Mouse (Mus musculus): ENCODE data around the gene Slc7a1. TPM values are rescaled to one million over a fixed set of nuclear protein-coding genes. Genes with fewer than 3 reads are reported as not detected.

The Slc7a1 gene
- total RNA-seq, 2 experiments from 2014 or later: 27.8 to 30.6 TPM

DNA sequence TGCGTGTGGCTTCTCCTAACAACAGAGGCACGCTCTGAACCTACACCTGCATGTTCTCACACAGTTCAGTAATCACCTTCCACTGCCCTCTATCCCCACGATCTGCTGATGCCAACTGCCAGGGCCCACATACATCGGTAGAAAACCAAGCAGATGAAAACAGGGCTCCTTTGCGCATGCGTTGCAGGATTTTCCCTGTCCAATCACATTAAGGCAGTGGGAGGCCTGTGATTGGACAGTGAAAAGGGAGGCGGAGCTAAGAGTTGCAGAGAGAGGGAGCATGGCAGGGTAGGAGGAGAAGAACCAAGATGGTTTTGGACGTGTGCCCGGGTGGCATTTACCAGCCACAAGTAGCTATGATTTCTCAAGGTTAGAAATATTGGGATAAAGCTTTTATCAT, 28.3 kb downstream of the Slc7a1 start:
- no peak for DNase-seq (ENCODE audit: extremely low spot score in 1 of 2, low spot score in 1 of 2)

DNA sequence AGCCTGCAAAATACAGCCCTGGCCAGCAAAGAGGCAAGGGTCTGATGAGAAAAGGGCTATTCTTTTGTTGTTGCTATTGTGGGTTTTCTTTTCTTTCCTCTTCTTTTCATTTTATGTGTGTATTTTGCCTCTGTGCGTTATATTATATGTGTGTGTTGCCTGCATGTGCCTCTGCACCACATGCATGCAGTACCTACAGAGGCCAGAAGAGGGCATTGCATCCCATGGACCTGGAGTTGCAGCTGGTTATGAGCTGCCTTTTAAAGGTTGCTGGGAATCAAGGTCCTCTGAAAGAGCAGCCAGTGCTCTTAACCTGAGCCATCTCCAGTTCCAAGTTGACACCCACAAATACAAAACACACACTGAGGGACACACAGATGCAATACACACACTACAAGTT, 29.1 kb downstream of the Slc7a1 start:
- DNase-seq (ENCODE audit: extremely low spot score in 1 of 2, low spot score in 1 of 2): no peak

DNA sequence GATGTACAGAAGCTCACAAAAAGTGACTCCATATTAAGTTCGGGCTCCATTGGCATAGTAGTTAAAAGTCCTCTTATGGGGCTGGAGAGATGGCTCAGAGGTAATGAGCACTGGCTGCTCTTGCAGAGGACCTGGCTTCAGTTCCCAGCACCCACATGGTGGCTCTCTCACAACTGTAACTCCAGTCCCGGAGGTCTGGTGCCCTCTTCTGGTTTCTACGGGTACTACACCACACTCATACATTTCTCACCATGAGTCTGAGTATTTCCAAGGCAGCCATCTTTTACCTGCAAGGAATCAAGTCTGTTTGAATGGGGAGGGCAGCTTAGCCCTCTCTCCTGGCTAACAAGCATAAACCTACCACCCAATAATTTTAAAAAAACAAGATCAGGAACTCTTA, 30.5 kb downstream of the Slc7a1 start:
- no peak for DNase-seq (ENCODE audit: extremely low spot score in 1 of 2, low spot score in 1 of 2)

DNA sequence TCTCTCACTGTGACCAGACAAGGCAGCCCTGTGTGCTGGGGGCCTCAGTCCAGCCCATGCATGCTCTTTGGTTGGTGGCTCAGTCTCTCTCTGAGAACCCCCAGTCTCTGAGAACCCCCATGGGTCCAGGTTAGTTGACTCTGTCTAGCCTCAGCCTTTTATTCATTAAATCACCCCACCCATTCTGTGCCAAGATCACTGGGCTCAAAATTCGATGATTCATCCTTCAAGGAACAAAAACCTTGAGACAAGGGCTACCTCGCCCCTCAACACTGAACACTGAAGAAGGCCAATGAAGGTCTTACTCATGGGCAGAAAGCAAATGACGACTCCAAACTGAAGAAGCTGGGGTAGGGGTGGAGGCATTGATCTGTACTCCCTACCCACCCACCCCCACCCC, 31.9 kb downstream of the Slc7a1 start:
- no peak for DNase-seq (ENCODE audit: extremely low spot score in 1 of 2, low spot score in 1 of 2)

DNA sequence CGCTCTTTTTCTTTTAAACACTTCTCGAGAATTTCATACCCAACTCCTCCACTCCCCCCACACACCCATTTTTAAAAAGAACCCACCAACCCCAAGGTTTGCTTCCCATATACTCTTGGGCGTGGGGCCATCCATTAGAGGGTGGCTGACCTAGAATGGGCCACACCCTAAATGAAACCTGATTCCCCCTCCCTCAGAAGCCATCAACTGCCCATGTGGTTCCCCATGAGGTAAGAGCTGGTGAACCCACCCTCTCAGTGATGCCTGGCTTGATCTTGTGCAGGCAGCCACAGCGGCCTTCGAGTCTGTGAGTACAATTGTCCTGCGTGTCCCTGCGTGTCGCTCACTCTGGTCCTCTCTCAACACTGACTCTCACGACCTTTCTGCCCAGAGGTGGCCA, 33.2 kb downstream of the Slc7a1 start:
- no peak for DNase-seq (ENCODE audit: extremely low spot score in 1 of 2, low spot score in 1 of 2)

DNA sequence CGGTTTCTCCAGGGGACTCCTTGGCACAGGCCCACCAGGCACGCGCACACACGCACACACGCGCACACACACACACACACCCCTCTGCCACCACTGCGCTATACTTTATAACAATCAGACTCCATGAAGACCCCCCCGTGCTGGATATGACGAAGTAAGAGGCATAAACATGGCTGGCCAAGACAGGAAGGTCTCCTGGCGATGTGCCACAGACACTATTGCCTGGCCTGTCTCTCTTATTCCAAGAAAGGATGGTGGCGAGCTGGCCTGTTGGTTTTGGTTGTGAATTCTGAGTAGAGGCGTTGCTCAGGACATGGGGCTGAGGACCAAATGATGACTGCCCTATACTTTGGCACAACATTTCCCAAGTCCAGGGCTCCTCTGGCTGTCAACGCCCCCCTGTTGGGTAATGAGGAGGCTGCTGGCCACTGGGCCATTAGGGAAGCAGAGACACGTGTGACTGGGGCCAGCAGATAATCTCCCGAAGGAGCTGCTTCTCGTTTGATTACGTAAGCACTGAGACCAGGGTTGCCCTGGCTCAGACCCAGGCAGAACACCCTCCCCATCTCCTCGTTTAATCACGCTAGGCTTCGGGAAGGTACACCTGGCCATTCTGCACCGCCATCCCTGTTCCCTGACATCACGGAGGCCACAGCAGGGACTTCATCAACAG, 36.1 kb downstream of the Slc7a1 start:
- DNase-seq (ENCODE audit: extremely low spot score in 1 of 2, low spot score in 1 of 2): no peak

DNA sequence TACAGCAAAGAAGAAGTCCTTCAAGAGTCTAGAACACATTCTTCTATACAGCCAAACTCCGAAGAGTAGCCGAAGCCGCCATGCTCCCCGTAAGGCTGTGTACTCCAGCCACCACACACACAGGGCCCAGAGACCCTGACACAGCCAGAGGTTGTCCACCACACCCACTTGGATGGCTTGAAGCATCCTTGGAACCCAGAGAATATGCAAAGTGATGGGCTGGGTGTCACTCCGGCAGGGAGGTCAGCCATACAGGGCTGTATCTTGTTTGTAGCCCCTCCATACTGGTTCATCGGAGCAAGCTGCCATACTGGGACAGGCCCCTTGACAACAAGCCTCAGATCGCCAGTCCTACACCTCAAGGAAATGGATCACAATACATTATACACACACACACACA, 37.4 kb downstream of the Slc7a1 start:
- no peak for DNase-seq (ENCODE audit: extremely low spot score in 1 of 2, low spot score in 1 of 2)

DNA sequence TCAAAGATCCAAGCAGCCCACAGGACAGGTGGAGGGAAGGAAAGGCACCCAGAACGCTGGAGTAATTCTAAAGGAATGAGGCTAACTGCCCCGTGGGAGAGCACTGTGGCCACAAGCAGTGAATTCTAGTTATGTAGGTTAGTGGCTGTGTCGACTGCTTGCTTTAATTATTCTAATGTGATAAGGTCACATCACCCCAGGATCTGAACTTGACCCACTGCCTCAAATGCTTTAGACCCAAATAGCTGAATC, 38.0 kb downstream of the Slc7a1 start:
- DNase-seq (ENCODE audit: extremely low spot score in 1 of 2, low spot score in 1 of 2): no peak

DNA sequence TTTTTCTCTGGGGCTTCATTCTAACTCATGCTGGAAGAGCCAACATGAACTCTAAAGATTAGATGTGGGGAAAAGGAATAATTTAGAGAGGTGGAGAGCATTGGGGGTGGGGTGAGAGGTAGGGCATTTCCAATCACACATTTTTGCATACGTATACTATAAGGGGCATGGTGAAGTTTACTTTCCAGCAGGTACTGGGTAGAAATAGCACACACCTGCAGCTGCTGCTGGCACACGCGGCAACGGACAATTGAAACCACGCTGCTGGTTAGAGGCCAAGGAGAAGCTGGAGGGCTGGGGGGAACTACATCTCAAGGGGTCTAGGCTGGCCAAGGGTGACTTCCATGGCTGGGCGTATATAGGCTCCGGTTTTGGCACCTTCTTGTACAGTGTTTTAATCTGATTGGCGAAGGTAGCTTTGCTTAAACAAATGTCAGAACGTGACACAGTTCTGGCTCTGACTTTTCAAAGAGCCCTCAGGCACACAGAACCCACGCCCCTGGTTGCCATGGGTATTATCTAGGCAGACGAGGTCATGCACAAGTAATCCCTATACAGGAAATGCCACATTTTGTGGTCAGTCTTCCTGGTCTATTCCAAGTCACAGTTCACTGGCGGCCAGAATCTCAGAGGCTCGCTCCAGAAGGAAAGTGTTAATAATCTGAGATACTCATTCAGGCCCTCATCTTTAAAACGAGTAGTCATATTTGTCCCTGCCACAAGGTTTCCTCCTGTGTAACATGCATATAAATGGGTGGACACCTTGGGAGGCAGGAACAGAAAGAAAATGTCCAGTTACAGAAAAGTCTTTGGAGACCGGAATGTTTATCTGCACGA, 38.6 kb downstream of the Slc7a1 start:
- DNase-seq (ENCODE audit: extremely low spot score in 1 of 2, low spot score in 1 of 2): no peak

DNA sequence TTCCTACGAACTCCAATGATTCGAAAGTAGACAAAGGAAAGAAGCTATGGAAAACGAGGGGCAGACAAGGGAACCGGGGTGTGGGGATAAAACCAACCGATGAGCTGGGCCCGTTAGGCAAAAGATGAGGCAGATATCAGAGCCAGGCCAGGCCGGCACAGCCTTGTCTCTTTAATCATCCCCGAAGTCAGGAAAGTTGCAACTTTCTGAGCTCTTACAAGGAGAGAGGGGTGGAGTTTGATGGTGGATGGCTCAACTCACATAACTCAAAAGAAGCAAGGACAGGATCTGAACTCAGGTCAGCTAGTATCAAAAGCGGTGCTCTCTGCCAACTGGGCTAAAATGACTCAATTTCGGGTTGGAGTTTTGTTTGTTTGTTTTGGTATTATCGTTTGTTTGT, 40.6 kb downstream of the Slc7a1 start:
- DNase-seq (ENCODE audit: extremely low spot score in 1 of 2, low spot score in 1 of 2): no peak

DNA sequence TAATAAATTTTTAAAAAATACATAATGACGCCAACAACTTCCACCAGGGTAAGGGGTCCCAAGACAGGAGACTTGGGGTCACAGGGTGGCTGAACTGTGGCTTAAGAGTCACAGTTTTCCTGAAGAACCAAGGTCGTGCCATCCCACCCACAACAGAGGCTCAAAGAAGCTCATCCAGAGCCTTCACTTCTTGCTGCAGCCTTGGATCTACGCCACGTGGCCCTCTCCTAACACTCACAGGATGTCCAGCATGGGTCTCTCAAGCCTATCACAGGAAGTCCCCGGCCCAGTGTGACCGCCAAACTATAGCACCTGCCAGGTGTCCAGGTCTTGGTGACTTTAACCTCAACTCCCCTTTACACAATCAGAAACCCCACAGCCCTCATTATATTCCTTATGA, 42.5 kb downstream of the Slc7a1 start:
- DNase-seq (ENCODE audit: extremely low spot score in 1 of 2, low spot score in 1 of 2): no peak

DNA sequence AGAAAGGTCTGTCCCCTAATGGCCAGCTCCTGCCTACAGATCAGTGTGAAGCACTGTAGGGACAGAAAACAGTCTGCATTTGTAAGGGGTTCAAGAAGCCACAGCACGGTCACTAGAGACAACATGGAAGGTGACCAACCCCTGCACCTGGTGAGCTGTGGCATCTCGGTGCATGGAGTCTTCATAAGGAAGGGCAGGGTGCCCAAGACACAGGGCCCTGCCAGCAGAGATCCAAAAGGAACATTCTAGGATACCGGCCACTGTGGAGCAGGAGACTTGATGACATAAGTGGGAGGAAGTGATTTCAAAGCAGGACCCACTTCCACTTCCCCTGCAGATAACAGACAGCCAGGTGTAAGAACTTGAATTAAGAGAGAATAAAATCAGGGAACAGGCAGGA, 43.9 kb downstream of the Slc7a1 start:
- DNase-seq (ENCODE audit: extremely low spot score in 1 of 2, low spot score in 1 of 2): no peak

DNA sequence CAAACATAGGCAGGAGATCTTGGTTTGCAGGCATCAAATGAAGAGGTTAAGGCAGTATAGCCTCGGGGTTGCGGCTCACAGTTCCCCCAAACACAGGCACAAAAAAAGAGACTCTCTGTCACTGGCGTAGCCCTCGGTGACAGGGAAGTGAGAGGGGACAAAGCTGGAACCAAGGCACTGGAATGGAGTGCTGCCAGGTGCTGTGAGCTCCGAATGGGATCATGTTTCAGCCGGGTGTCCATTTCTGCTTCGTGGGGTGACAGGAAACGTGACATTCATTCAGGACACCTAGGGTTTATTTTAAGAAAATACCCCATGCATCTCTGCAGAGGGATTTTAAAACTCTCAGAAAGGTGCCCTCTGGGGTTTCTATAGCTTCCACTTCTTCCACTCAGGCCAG, 45.2 kb downstream of the Slc7a1 start:
- no peak for DNase-seq (ENCODE audit: extremely low spot score in 1 of 2, low spot score in 1 of 2)

DNA sequence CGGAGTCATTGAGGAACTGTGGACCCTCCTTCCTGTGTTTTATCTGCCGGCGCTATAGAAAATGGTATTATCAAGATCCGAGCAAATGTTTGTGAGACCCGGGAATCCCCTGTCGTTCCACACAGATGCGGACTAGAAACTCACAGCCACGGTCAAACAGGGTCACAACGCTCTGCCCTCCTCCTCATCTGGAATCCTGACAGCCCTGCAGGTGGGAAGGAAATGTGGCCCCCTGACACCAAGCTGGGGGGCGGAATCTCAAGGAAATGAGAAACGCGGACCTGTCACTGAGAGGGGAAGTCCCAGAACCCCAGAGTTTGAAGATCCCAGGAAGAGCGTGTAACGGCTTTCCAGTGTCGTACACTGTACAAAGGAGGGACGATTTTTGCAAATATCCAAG, 46.3 kb downstream of the Slc7a1 start:
- no peak for DNase-seq (ENCODE audit: extremely low spot score in 1 of 2, low spot score in 1 of 2)

DNA sequence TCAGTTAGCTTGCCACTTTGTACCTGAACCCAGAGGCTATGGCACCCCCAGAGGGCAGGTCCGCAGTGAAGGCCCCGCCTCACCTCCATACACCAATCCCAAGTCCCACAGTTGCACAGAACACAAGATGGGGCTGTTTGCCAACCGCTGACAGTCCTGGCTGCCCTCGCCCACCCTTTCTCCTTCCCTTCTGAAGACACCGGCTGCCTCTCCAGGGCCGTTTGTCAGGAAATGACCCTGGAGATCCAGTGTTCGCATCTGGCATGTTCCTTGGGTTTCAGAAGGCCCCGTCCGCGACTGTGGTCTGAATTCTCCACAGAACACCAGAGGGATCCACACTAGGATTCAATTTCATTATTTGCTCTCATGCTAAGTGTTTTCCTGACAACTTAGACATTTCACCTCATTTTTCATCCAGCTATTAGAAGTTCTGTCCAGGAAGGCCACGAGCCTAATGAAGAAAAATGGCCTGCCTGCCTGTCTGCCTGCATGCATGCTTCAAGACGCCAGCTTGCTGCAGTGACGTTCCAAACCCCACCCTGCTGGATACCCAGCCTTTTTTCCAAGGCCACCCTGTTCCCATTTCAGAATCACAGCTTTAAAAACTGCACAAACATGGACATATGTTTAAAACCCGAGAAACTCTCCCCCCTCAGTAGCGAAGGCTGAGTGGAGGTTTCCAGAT, 50.2 kb downstream of the Slc7a1 start:
- no peak for DNase-seq (ENCODE audit: extremely low spot score in 1 of 2, low spot score in 1 of 2)

DNA sequence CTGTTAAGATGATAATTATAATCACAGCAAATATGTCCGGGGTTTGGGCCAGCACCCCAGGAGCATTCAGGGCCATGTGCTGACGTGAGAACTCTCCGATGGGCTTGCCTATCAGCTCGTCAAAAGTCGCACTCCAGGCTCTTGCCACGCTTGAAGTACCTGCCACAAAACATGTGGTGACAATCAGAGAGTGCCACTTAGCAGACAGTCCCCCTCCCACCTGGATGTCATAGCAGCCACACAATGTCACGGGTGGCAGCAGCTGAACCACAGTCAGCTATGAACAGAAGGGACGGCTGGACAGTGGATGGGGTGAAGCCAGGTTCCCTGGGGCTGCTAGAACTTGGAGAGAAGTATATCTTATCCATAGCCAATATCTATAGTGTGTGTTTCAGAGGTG, 51.6 kb downstream of the Slc7a1 start:
- DNase-seq (ENCODE audit: extremely low spot score in 1 of 2, low spot score in 1 of 2): no peak

DNA sequence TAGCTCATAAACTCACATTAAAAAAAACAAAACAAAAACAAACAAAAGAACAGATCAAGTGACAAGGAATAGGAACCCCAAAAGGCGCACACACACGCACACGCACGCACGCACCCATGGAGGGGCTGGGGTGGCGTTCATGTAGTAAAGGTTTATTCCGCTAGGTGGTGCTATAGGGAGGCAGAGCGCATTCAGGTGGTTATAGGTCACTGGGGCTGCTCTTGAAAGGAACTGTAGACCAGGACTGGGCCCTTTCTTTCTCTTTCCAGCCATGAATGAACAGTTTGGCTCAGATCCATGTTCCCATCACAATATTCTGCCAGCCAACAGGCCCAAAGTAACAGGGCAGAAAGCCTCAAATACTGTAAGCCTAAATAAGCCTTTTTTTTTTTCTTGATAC, 53.2 kb downstream of the Slc7a1 start:
- DNase-seq (ENCODE audit: extremely low spot score in 1 of 2, low spot score in 1 of 2): no peak

DNA sequence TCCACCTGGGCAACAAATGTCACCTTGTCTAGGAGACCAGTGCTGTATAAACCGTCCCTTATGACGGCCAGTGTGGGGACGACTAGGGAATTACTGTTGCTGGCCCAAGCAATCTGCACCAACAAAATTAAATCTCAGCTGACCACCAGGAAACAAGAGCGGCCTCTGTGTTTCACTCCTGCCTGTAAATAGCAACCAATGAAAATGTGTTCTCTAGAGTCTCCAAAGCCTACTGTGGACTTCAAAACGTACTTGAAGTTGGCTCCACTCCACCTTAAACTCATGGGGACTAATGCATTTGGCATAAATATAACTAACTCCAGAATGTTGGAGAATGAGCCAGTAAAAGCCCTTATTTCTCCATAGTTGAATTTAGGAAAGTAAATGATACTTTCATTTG, 55.3 kb downstream of the Slc7a1 start:
- DNase-seq (ENCODE audit: extremely low spot score in 1 of 2, low spot score in 1 of 2): no peak

DNA sequence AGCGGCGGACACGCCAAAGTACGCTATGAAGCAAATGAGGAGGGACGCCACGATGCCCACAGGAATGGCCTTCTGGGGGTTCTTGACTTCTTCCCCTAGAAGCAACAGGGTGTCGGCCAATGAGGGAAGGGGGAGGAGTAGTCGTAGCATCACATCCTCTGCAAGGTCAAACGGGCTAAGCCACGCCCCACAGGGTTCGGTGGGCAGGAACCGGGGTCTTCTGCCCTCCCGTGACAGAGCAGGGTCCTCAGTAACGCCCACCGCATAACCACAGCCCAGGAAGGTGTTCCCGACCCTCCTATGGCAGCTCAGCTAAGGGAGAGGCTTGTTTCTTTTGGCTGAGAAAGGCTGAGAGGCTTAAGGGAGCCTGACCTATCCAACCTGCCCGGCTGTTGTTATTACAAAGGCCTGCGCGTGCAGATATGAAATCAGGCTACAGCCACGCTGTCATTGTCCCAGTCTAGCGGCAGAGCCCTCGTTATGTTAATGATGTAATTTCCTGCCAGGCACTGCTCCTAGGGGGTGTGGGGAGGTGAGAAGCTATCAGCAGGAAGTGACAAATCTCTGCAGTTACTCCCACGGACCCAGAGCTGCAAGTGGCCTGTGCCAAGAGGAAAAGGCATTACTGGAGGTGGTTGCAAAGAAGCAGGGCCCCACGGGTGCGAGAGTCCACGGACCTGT, 57.5 kb downstream of the Slc7a1 start:
- no peak for DNase-seq (ENCODE audit: extremely low spot score in 1 of 2, low spot score in 1 of 2)

DNA sequence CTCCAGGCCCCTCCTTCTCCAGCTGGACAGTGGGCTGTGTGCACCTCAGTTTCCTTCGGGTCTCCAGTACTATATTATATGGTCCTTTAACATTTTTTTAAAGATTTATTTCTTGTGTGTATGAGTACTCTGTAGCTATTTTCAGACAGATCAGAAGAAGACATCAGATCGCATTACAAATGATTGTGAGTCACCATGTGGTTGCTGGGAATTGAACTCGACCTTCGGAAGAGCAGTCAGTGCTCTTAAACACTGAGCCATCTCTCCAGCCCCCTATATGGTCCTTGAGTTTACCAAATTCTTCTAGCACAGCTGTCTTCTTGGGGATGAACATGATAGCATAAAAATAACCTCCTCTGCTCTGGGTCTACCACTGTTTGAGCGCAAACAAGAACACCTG, 60.6 kb downstream of the Slc7a1 start:
- DNase-seq (ENCODE audit: extremely low spot score in 1 of 2, low spot score in 1 of 2): no peak

DNA sequence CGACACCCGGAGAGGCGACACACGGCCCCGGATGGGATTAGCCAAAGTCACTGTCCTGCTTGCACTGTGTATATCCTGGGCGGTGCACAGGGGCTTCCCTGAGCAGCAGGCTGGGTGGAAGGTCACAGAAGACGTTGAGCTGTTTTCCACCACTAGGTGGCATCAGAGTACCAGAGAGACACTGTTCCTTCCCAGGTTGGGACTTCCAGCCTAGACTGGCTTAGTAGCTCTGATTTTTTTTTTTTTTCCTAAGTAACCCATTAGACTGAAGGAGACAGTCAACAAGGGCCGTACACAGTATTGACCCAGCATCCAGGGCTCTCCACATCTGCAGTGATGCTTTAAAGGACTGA, 67.1 kb downstream of the Slc7a1 start:
- DNase-seq (ENCODE audit: extremely low spot score in 1 of 2, low spot score in 1 of 2): peak; percentile 44 to 75

All from layer of hippocampus, postnatal 25 days (tissue).